Mouse (Mus musculus): Measurements from ENCODE around the gene Aagab. TPM values are rescaled to one million over a fixed set of nuclear protein-coding genes. Genes with fewer than 3 reads are reported as not detected.

The Aagab gene
- polyA plus RNA-seq (2014; fragmentation: Nextera tagmentation; extraction: Ambion mirVana) = 30.5 and 31.1 TPM in 2 replicates

DNA sequence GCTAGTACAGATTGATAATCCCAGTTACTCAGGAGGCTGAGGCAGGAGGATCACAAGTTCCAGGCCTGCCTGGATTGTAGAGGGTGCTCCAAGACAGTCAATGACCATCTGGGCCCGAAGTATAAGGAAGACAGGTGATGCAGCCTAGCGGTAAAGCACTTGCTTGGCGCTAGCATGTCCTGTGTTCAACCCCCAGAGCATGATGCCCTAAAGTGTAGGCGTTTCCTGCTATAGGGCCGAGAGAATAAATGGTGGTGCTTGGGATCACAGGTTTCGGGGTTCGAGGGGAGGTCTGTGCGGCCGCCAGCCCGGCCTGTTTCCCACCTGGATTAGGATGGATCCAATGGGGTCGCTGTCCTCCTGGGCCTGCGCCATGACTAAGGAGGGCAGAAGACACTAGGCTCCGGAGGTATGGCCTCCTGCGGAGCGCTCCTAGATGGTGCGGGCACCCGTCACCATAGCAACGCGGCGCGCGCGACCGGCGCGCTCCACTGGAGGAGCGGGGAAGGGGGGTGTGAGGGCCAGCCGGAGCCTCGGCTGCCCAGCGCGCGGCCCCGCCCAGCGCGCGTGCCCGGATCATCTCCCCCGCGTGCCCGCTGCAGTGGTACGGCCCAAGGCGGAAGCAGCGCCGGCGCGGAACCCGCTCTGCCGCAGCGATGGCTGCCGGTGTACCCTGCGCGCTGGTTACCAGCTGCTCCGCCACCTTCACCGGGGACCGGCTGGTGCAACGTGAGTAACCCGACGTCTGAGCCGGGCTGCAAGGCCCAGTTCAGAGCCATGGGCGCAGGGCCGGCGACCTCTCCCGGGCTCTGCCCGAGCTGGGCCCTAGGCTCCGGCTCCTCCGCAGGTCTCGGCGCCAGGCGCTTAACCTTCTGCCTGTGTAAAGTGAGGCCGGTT, at the start of gene Aagab, which contains the start of gene Iqch:
Gene Aagab (plus strand): TSS at position 618 of the 897 bp plus-strand sequence.
Gene Iqch (minus strand): TSS at position 451 of the 897 bp plus-strand sequence.
- peaks cover 8% of the 10 kb centered on the region; the same call in 1 of the 2 replicates for H3K4me1 ChIP-seq (ENCODE audit: control insufficient read depth, insufficient read depth, low read length)
- H3K9me3 ChIP-seq (ENCODE audit: control insufficient read depth, low read depth, low read length) = no peaks in the 10 kb centered on the region
- H3K27me3 ChIP-seq (ENCODE audit: control insufficient read depth, insufficient read depth, low read length) = no peaks in the 10 kb centered on the region
- H3K4me3 ChIP-seq (ENCODE audit: low read depth, low read length) = peak within 1 kb of the TSS; percentile 61
- H3K9ac ChIP-seq (replicated peaks; ENCODE audit: low read depth, low read length) = peak within 1 kb of the TSS; percentile 34
- ATAC-seq (ENCODE audit: insufficient number of reproducible peaks, insufficient read depth, low FRiP score, low read depth) = peak; percentile 98
- peak within 1 kb of the TSS; percentile 54 for H3K4me2 ChIP-seq (replicated peaks; ENCODE audit: low read depth, low read length)
- no peaks in the 10 kb centered on the region for H3K36me3 ChIP-seq (ENCODE audit: control insufficient read depth, insufficient read depth, low read length)
- no peak within 1 kb of the TSS for H3K27ac ChIP-seq (ENCODE audit: low read length)
- 2% methylated on average over 65 of the region's 70 CpGs for WGBS

DNA sequence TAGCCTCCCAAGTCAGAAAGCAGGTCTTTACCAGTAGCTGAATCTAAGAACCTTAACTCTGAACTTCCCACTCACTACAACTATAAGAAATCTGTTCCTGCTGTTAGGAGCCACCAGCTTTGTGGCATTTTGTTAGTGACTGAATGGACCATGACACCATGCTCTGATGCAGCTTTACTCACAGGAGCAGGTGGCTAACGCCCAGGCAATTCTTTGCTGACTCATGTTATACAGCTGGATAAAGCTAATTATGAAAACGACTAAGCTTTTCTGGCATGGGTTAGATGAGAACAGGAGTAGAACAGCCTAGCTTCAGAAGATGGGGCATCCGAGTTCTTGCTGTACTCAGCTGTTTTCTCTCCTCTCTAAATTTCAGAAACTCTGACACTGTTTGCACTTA, 48.8 kb upstream of the Aagab start:
- no peak overlapping the region for H3K4me3 ChIP-seq (ENCODE audit: low read depth, low read length)
- 79% methylated on average over 3 of the region's 3 CpGs for WGBS
- no peaks in the 10 kb centered on the region; the same call in 1 of the 2 replicates for H3K4me1 ChIP-seq (ENCODE audit: control insufficient read depth, insufficient read depth, low read length)
- H3K9ac ChIP-seq (replicated peaks; ENCODE audit: low read depth, low read length) = no peak overlapping the region
- no peak overlapping the region for H3K4me2 ChIP-seq (replicated peaks; ENCODE audit: low read depth, low read length)
- ATAC-seq (ENCODE audit: insufficient number of reproducible peaks, insufficient read depth, low FRiP score, low read depth) = no peak
- no peak overlapping the region for H3K27ac ChIP-seq (ENCODE audit: low read length)
- H3K9me3 ChIP-seq (ENCODE audit: control insufficient read depth, low read depth, low read length) = no peaks in the 10 kb centered on the region
- H3K36me3 ChIP-seq (ENCODE audit: control insufficient read depth, insufficient read depth, low read length) = no peaks in the 10 kb centered on the region
- H3K27me3 ChIP-seq (ENCODE audit: control insufficient read depth, insufficient read depth, low read length) = 0 out of 2 replicates have a peak, but pooled peaks cover 6% of the 10 kb centered on the region

DNA sequence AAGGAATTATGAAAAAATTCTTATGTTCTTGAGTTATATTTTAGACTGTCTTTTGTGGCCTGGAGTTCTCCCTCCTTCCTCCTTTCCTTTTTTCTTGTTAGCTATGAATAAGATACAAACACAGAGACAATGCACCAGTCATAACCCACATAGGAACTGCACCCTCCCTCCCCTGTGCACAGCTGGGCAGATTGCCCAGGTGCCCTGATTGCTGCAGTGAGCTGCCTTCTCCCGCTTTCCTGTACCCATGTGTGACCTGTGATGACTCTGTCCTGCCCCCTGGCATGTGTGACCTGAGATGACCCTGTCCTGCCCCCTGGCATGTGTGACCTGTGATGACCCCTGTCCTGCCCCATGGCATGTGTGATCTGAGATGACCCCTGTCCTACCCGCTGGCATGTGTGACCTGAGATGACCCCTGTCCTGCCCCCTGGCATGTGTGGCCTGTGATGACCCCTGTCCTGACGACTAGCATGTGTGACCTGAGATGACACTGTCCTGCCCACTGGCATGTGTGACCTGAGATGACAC, 46.9 kb upstream of the Aagab start:
- H3K4me2 ChIP-seq (replicated peaks; ENCODE audit: low read depth, low read length) = no peak overlapping the region
- 57% methylated on average over 3 of the region's 3 CpGs for WGBS
- no peak overlapping the region for H3K27ac ChIP-seq (ENCODE audit: low read length)
- H3K27me3 ChIP-seq (ENCODE audit: control insufficient read depth, insufficient read depth, low read length) = no peaks in the 10 kb centered on the region
- ATAC-seq (ENCODE audit: insufficient number of reproducible peaks, insufficient read depth, low FRiP score, low read depth) = no peak
- no peak overlapping the region for H3K4me3 ChIP-seq (ENCODE audit: low read depth, low read length)
- no peaks in the 10 kb centered on the region for H3K36me3 ChIP-seq (ENCODE audit: control insufficient read depth, insufficient read depth, low read length)
- H3K4me1 ChIP-seq (ENCODE audit: control insufficient read depth, insufficient read depth, low read length) = no peaks in the 10 kb centered on the region
- H3K9me3 ChIP-seq (ENCODE audit: control insufficient read depth, low read depth, low read length) = no peaks in the 10 kb centered on the region
- H3K9ac ChIP-seq (replicated peaks; ENCODE audit: low read depth, low read length) = no peak overlapping the region

DNA sequence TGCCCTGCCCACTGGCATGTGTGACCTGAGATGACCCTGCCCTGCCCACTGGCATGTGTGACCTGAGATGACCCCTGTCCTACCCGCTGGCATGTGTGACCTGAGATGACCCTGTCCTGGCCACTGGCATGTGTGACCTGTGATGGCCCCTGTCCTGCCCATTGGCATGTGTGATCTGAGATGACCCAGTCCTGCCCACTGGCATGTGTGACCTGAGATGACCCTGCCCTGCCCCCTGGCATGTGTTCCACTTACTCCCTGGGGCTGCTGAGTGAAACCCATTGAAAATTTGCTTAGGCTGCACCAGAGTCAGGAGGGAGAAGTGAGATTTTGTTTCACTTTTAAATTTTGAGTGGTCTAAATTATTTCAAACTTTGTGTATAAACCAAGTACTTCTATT, 46.1 kb upstream of the Aagab start:
- H3K9ac ChIP-seq (replicated peaks; ENCODE audit: low read depth, low read length) = no peak overlapping the region
- ATAC-seq (ENCODE audit: insufficient number of reproducible peaks, insufficient read depth, low FRiP score, low read depth) = no peak
- no peak overlapping the region for H3K27ac ChIP-seq (ENCODE audit: low read length)
- no peaks in the 10 kb centered on the region for H3K9me3 ChIP-seq (ENCODE audit: control insufficient read depth, low read depth, low read length)
- 56% methylated on average over 1 of the region's 1 CpGs for WGBS
- H3K27me3 ChIP-seq (ENCODE audit: control insufficient read depth, insufficient read depth, low read length) = no peaks in the 10 kb centered on the region
- H3K4me2 ChIP-seq (replicated peaks; ENCODE audit: low read depth, low read length) = no peak overlapping the region
- H3K4me1 ChIP-seq (ENCODE audit: control insufficient read depth, insufficient read depth, low read length) = no peaks in the 10 kb centered on the region
- no peak overlapping the region for H3K4me3 ChIP-seq (ENCODE audit: low read depth, low read length)
- no peaks in the 10 kb centered on the region for H3K36me3 ChIP-seq (ENCODE audit: control insufficient read depth, insufficient read depth, low read length)

DNA sequence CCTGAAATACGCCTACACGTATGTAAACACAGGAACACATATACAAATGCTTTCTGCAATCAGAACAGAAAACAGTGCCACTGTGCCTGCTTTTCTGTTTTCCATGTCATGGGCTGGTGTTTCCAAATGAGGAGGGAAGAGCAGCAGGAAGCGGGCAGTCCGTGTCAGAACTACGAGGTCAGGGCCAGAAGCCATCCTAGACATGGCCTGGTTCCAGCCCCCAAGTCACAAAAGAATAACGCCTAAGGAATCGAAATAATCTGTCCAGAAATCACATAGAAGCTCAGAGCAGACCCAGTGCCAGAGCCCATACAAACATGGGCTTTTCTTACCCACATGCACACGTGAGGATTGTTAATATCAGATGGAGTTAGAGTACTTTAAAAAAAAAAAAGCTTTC, 45.5 kb upstream of the Aagab start:
- no peak overlapping the region for H3K9ac ChIP-seq (replicated peaks; ENCODE audit: low read depth, low read length)
- no peaks in the 10 kb centered on the region for H3K9me3 ChIP-seq (ENCODE audit: control insufficient read depth, low read depth, low read length)
- H3K4me2 ChIP-seq (replicated peaks; ENCODE audit: low read depth, low read length) = no peak overlapping the region
- H3K36me3 ChIP-seq (ENCODE audit: control insufficient read depth, insufficient read depth, low read length) = no peaks in the 10 kb centered on the region
- H3K27me3 ChIP-seq (ENCODE audit: control insufficient read depth, insufficient read depth, low read length) = no peaks in the 10 kb centered on the region
- WGBS = 85% methylated on average over 8 of the region's 8 CpGs
- no peak overlapping the region for H3K27ac ChIP-seq (ENCODE audit: low read length)
- ATAC-seq (ENCODE audit: insufficient number of reproducible peaks, insufficient read depth, low FRiP score, low read depth) = no peak
- H3K4me3 ChIP-seq (ENCODE audit: low read depth, low read length) = no peak overlapping the region
- no peaks in the 10 kb centered on the region for H3K4me1 ChIP-seq (ENCODE audit: control insufficient read depth, insufficient read depth, low read length)

DNA sequence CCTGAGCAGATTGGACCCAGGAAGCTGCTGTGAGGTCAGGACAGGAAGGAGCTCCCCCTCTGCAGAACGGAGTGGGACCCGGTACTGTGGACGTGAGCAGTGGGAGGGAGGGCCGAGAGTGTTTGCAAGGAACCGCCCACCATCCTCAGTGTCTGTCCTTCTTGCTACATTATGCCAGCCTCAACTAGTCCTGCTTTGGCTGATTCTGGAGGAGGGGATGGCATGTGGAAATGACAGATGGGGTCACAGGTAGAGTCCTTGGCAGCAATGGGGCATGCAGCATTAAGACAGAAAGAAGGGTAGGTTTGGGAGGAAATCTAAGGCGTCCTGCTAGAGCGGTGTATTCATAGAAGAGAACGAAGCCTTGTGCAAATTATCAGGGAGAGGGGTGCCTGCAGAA, 40.5 kb upstream of the Aagab start:
- Histone ChIP-seq H3K27me3 (ENCODE audit: control insufficient read depth, insufficient read depth, low read length) (no peaks in the 10 kb centered on the region), H3K4me3 (ENCODE audit: low read depth, low read length) (no peak overlapping the region), H3K27ac (ENCODE audit: low read length) (no peak overlapping the region), H3K9me3 (ENCODE audit: control insufficient read depth, low read depth, low read length) (no peaks in the 10 kb centered on the region), H3K4me2 (replicated peaks; ENCODE audit: low read depth, low read length) (no peak overlapping the region), H3K36me3 (ENCODE audit: control insufficient read depth, insufficient read depth, low read length) (no peaks in the 10 kb centered on the region), H3K9ac (replicated peaks; ENCODE audit: low read depth, low read length) (no peak overlapping the region), H3K4me1 (ENCODE audit: control insufficient read depth, insufficient read depth, low read length) (no peaks in the 10 kb centered on the region)
- no peak for ATAC-seq (ENCODE audit: insufficient number of reproducible peaks, insufficient read depth, low FRiP score, low read depth)
- WGBS = 65% methylated on average over 8 of the region's 8 CpGs

DNA sequence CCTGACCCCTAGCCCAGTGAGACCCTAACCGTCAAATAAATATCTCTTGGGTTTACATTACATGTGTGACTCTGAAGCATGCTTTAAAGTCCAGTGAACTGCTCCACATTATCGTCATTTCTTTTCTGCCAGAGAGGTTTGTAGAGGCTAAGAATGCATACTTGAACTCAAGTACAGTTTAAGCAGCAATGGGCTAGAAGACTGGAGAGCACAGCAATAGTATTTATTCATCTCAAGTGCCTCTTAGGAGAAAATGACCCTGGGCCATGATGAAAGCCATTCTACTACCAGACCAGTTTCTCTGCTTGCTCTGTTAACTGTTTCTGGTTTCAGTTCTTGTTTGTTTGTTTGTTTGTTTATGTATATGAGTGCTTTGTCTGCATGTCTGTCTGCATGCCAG, 39.0 kb upstream of the Aagab start:
- Histone ChIP-seq H3K4me1 (ENCODE audit: control insufficient read depth, insufficient read depth, low read length) (no peaks in the 10 kb centered on the region), H3K27me3 (ENCODE audit: control insufficient read depth, insufficient read depth, low read length) (no peaks in the 10 kb centered on the region), H3K9ac (replicated peaks; ENCODE audit: low read depth, low read length) (no peak overlapping the region), H3K36me3 (ENCODE audit: control insufficient read depth, insufficient read depth, low read length) (no peaks in the 10 kb centered on the region), H3K4me2 (replicated peaks; ENCODE audit: low read depth, low read length) (no peak overlapping the region), H3K9me3 (ENCODE audit: control insufficient read depth, low read depth, low read length) (no peaks in the 10 kb centered on the region), H3K4me3 (ENCODE audit: low read depth, low read length) (no peak overlapping the region), H3K27ac (ENCODE audit: low read length) (no peak overlapping the region)
- 38% methylated on average over 2 of the region's 2 CpGs for WGBS
- no peak for ATAC-seq (ENCODE audit: insufficient number of reproducible peaks, insufficient read depth, low FRiP score, low read depth)

DNA sequence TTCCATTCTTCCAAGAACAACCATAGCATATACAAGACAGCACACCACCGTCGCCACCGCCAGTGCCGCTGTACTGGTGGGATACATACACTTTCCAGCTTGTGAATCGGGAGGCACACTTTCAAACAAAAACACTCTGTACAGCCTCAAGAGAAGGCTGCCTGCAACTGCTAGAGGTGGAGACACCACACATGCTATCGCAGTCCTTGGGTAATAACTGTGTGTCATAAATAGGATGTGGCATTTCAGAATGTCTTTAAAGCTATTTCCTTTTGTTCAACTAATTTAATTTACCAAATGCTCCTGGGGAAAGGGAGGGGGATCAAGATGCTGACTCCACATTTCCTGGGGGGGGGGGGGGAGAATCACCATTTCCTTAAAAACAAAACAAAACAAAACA, 34.1 kb upstream of the Aagab start:
- Histone ChIP-seq H3K27ac (ENCODE audit: low read length) (no peak overlapping the region), H3K4me2 (replicated peaks; ENCODE audit: low read depth, low read length) (no peak overlapping the region), H3K27me3 (ENCODE audit: control insufficient read depth, insufficient read depth, low read length) (no peaks in the 10 kb centered on the region), H3K4me3 (ENCODE audit: low read depth, low read length) (no peak overlapping the region), H3K4me1 (ENCODE audit: control insufficient read depth, insufficient read depth, low read length) (0 out of 2 replicates have a peak, but pooled peaks cover 3% of the 10 kb centered on the region), H3K9me3 (ENCODE audit: control insufficient read depth, low read depth, low read length) (no peaks in the 10 kb centered on the region), H3K36me3 (ENCODE audit: control insufficient read depth, insufficient read depth, low read length) (no peaks in the 10 kb centered on the region), H3K9ac (replicated peaks; ENCODE audit: low read depth, low read length) (no peak overlapping the region)
- no peak for ATAC-seq (ENCODE audit: insufficient number of reproducible peaks, insufficient read depth, low FRiP score, low read depth)
- WGBS = 76% methylated on average over 6 of the region's 6 CpGs

Data from stomach, embryonic 14.5 days (tissue).